Mouse (Mus musculus) liver, embryonic 14.5 days (tissue): ENCODE measurements around the gene Ccn2.

Source experiments
- CTCF ChIP-seq: IDR thresholded peaks from 2 replicates; pipeline ENCODE4 v1.5.1; 2016; ENCODE audit warnings: antibody characterized with exemption, low read depth, control low read depth
- EP300 ChIP-seq: IDR thresholded peaks from 2 replicates; pipeline ENCODE4 v1.6.1; 2016; ENCODE audit warnings: antibody characterized with exemption, low read depth

DNA sequence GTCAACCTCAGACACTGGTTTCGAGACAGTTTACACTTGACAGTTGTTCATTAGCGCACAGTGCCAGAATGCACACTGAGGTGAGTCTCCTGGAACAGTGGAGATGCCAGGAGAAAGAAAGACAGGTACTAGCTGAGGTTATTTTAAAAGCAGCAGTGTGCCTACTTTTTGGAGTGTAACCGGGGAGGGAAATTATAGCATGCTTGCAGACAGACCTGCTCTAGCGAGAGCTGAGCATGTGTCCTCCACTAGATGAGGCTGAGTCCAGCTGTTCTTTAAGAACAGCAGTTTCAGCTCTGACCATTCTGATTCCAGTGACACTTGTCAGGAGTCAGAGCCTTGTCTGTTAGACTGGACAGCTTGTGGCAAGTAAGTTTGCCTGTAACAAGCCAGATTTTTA, 2.5 kb downstream of the Ccn2 start:
- TF ChIP-seq CTCF (no peak), EP300 (no peak)
